Mouse (Mus musculus) forebrain, embryonic 13.5 days (tissue): Measurements from ENCODE around the gene Eif3g. TPM values are rescaled to one million over a fixed set of nuclear protein-coding genes. Genes with fewer than 3 reads are reported as not detected.

Source experiments
- ATAC-seq: fragments of 200-750 bp; cut with Nextera tagmentation; 2 replicates; pipeline ENCODE4 v1.8.0; 2017
- H3K27ac ChIP-seq: fragments of 300-500 bp; sonication (generic); 2 replicates; pipeline ENCODE4 v1.5.1; 2015; ENCODE audit warnings: inconsistent platforms, mild to moderate bottlenecking, moderate library complexity
- H3K27me3 ChIP-seq: fragments of 300-500 bp; sonication (generic); 2 replicates; pipeline ENCODE4 v1.6.1; 2015; ENCODE audit warnings: mild to moderate bottlenecking, inconsistent platforms
- H3K36me3 ChIP-seq: fragments of 300-500 bp; sonication (generic); 2 replicates; pipeline ENCODE4 v1.6.1; 2015; ENCODE audit warnings: mild to moderate bottlenecking, inconsistent platforms; ENCODE audit not compliant: poor library complexity, severe bottlenecking
- H3K4me1 ChIP-seq: fragments of 300-500 bp; sonication (generic); 2 replicates; pipeline ENCODE4 v1.6.1; 2015; ENCODE audit warnings: inconsistent platforms
- H3K4me2 ChIP-seq: fragments of 300-500 bp; sonication (generic); 2 replicates; pipeline ENCODE4 v1.6.1; 2015; ENCODE audit warnings: inconsistent platforms, mild to moderate bottlenecking, moderate library complexity
- H3K4me3 ChIP-seq: fragments of 300-500 bp; sonication (generic); 2 replicates; pipeline ENCODE4 v1.5.1; 2015; ENCODE audit warnings: mild to moderate bottlenecking, inconsistent platforms
- H3K9ac ChIP-seq: fragments of 300-500 bp; sonication (generic); 2 replicates; pipeline ENCODE4 v1.6.1; 2015; ENCODE audit warnings: mild to moderate bottlenecking, inconsistent platforms
- H3K9me3 ChIP-seq: fragments of 300-500 bp; sonication (generic); replicated peaks from 2 replicates; pipeline ENCODE4 v1.6.1; 2016; ENCODE audit warnings: inconsistent platforms
- WGBS: fragments of 180-500 bp; shearing (Covaris S2); methylation state at CpG from one replicate; pipeline ENCODE4 v1.1.7; 2015; 5-methylcytosine and 5-hydroxymethylcytosine counted together
- polyA plus RNA-seq: library from polyadenylated mRNA; unstranded; fragments of >200 nt; fragmentation: Nextera tagmentation; extraction: Ambion mirVana; gene quantifications from 2 replicates; pipeline ENCODE4 v1.2.1, GENCODE M21; 2015

Eif3g gene
- polyA plus RNA-seq, 1 experiment from 2014 or later: 332 TPM

- ATAC-seq: no peak
- 87% methylated on average over 2 of the region's 2 CpGs for WGBS
These were observed 11.9 kb downstream of the Eif3g start for GRCm38 (mm10) chr9:20886563-20886962.

GRCm38 (mm10) chr9:20879097-20879792 lies 19.2 kb downstream of the Eif3g start, which contains the start of gene Angptl6:
Gene Angptl6 (minus strand): TSS chr9:20879727.
- Histone ChIP-seq H3K9ac (peak within 1 kb of the TSS; percentile 67), H3K9me3 (no peaks in the 10 kb centered on the region), H3K4me3 (peak within 1 kb of the TSS; percentile 39), H3K27ac (peak within 1 kb of the TSS; percentile 91), H3K4me2 (peak within 1 kb of the TSS; percentile 62), H3K27me3 (no peaks in the 10 kb centered on the region), H3K4me1 (peaks cover 4% of the 10 kb centered on the region; the same call in 1 of the 2 replicates), H3K36me3 (no peaks in the 10 kb centered on the region)
- 93% methylated on average over 13 of the region's 13 CpGs for WGBS
- no peak for ATAC-seq

More at GRCm38 (mm10) chr9:20886563-20886962, 11.9 kb downstream of the Eif3g start:
- H3K9ac ChIP-seq: no peak overlapping the region
- no peaks in the 10 kb centered on the region for H3K27me3 ChIP-seq
- H3K9me3 ChIP-seq: no peaks in the 10 kb centered on the region
- H3K4me3 ChIP-seq: no peak overlapping the region
- H3K4me2 ChIP-seq: no peak overlapping the region
- no peak overlapping the region for H3K27ac ChIP-seq
- H3K4me1 ChIP-seq: peaks cover 17% of the 10 kb centered on the region
- H3K36me3 ChIP-seq: peaks cover 23% of the 10 kb centered on the region

- peak overlapping the region; percentile 67 for H3K9ac ChIP-seq
- peaks cover 4% of the 10 kb centered on the region; the same call in 1 of the 2 replicates for H3K4me1 ChIP-seq
- no peaks in the 10 kb centered on the region for H3K27me3 ChIP-seq
- WGBS: 20% methylated on average over 10 of the region's 10 CpGs
- peak overlapping the region; percentile 62 for H3K4me2 ChIP-seq
- H3K27ac ChIP-seq: peak overlapping the region; percentile 91
- no peaks in the 10 kb centered on the region for H3K36me3 ChIP-seq
- ATAC-seq: peak; percentile 5
- H3K9me3 ChIP-seq: no peaks in the 10 kb centered on the region
- peak overlapping the region; percentile 39 for H3K4me3 ChIP-seq
These were observed 19.7 kb downstream of the Eif3g start for GRCm38 (mm10) chr9:20878710-20879065.

GRCm38 (mm10) chr9:20878041-20878709 lies 20.2 kb downstream of the Eif3g start:
- Histone ChIP-seq H3K36me3 (no peaks in the 10 kb centered on the region), H3K4me3 (peak overlapping the region; percentile 39), H3K9me3 (no peaks in the 10 kb centered on the region), H3K27me3 (0 out of 2 replicates have a peak, but pooled peaks cover under 1% of the 10 kb centered on the region), H3K9ac (peak overlapping the region; percentile 67), H3K27ac (peak overlapping the region; percentile 91), H3K4me1 (peaks cover 4% of the 10 kb centered on the region; the same call in 1 of the 2 replicates), H3K4me2 (peak overlapping the region; percentile 62)
- peak; percentile 94 for ATAC-seq
- WGBS: 0% methylated on average over 69 of the region's 69 CpGs

- Histone ChIP-seq H3K27me3 (0 out of 2 replicates have a peak, but pooled peaks cover 3% of the 10 kb centered on the region), H3K4me2 (peak overlapping the region; percentile 62), H3K36me3 (no peaks in the 10 kb centered on the region), H3K27ac (peak overlapping the region; percentile 91), H3K4me1 (peaks cover 4% of the 10 kb centered on the region; the same call in 1 of the 2 replicates), H3K4me3 (peak overlapping the region; percentile 39), H3K9ac (peak overlapping the region; percentile 59), H3K9me3 (no peaks in the 10 kb centered on the region)
- no peak; the same call in 1 of the 2 replicates for ATAC-seq
- 36% methylated on average over 14 of the region's 14 CpGs for WGBS
These were observed 21.0 kb downstream of the Eif3g start for GRCm38 (mm10) chr9:20877118-20878040.

- Histone ChIP-seq H3K27me3 (0 out of 2 replicates have a peak, but pooled peaks cover 3% of the 10 kb centered on the region), H3K9ac (no peak overlapping the region), H3K36me3 (no peaks in the 10 kb centered on the region), H3K9me3 (no peaks in the 10 kb centered on the region), H3K4me3 (no peak overlapping the region), H3K27ac (no peak overlapping the region), H3K4me2 (no peak overlapping the region), H3K4me1 (peaks cover 4% of the 10 kb centered on the region; the same call in 1 of the 2 replicates)
- ATAC-seq: no peak
- WGBS: 81% methylated on average over 8 of the region's 9 CpGs
These were observed 21.9 kb downstream of the Eif3g start for GRCm38 (mm10) chr9:20876318-20877117.

- H3K4me1 ChIP-seq: peaks cover 4% of the 10 kb centered on the region; the same call in 1 of the 2 replicates
- ATAC-seq: no peak
- H3K27ac ChIP-seq: no peak overlapping the region
- WGBS: 68% methylated on average over 23 of the region's 23 CpGs
- H3K9me3 ChIP-seq: no peaks in the 10 kb centered on the region
- no peaks in the 10 kb centered on the region for H3K36me3 ChIP-seq
- no peak overlapping the region for H3K4me3 ChIP-seq
- H3K4me2 ChIP-seq: no peak overlapping the region
- no peak overlapping the region; the same call in 1 of the 2 replicates for H3K9ac ChIP-seq
- H3K27me3 ChIP-seq: peaks cover 15% of the 10 kb centered on the region
These were observed 23.2 kb downstream of the Eif3g start for GRCm38 (mm10) chr9:20875021-20875790.

- Histone ChIP-seq H3K9me3 (no peaks in the 10 kb centered on the region), H3K9ac (no peak overlapping the region), H3K4me2 (no peak overlapping the region), H3K36me3 (no peaks in the 10 kb centered on the region), H3K27ac (no peak overlapping the region), H3K4me1 (peaks cover 4% of the 10 kb centered on the region; the same call in 1 of the 2 replicates), H3K27me3 (peaks cover 31% of the 10 kb centered on the region), H3K4me3 (no peak overlapping the region)
- no peak for ATAC-seq
- 83% methylated on average over 12 of the region's 12 CpGs for WGBS
These were observed 24.9 kb downstream of the Eif3g start for GRCm38 (mm10) chr9:20873521-20873920.

GRCm38 (mm10) chr9:20872991-20873390 lies 25.4 kb downstream of the Eif3g start:
- no peaks in the 10 kb centered on the region for H3K9me3 ChIP-seq
- peaks cover 37% of the 10 kb centered on the region for H3K27me3 ChIP-seq
- H3K27ac ChIP-seq: no peak overlapping the region
- H3K4me2 ChIP-seq: no peak overlapping the region
- no peak overlapping the region for H3K9ac ChIP-seq
- ATAC-seq: no peak
- H3K4me3 ChIP-seq: no peak overlapping the region
- no peaks in the 10 kb centered on the region for H3K36me3 ChIP-seq
- WGBS: 93% methylated on average over 10 of the region's 10 CpGs
- H3K4me1 ChIP-seq: peaks cover 4% of the 10 kb centered on the region; the same call in 1 of the 2 replicates
